Mouse (Mus musculus) embryonic fibroblast, embryonic 13.5 days (primary cell): Measurements from ENCODE around the gene Got2.

Experiments
- CTCF ChIP-seq: IDR thresholded peaks from 2 replicates; pipeline ENCODE4 v1.5.1; 2011; ENCODE audit warnings: mild to moderate bottlenecking, control low read depth, low read length, moderate library complexity, borderline replicate concordance; ENCODE audit not compliant: insufficient read depth
- POLR2A ChIP-seq: IDR thresholded peaks from 2 replicates; pipeline ENCODE4 v1.6.1; 2011; ENCODE audit warnings: low read depth, mild to moderate bottlenecking, control low read depth, low read length, moderate library complexity

- TF ChIP-seq POLR2A (no peak), CTCF (no peak)
These were observed 67.1 kb downstream of the Got2 start for GRCm38 (mm10) chr8:95821266-95821665.
